Mouse (Mus musculus): ENCODE data around the gene Kansl1. TPM values are rescaled to one million over a fixed set of nuclear protein-coding genes. Genes with fewer than 3 reads are reported as not detected.
A peak's percentile ranks its signal among the peaks of the same experiment; 100 is the strongest.

The Kansl1 gene
- polyA plus RNA-seq, 1 experiment from 2014 or later, result 30.2 TPM

DNA sequence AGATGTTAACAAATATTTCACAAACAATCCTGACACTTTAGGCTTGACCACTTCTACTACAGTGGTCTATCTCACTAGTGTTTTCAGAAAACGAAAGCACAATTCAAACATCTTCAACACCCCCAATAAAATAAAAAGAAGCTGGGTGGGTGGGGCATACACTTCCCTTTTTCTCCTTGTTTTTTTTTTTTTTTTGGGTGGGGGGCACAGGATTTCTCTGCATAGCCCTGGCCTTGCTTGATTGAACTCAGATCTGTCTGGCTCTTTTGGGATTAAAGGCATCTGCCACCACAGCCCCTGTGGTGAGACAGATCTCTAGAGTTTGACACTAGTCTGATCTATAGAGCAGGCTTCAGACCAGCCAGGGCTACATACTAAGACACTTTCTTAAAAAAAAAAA, 106.0 kb downstream of the Kansl1 start:
- Histone ChIP-seq H3K27ac (ENCODE audit: low read depth, low read length) (no peak overlapping the region), H3K4me2 (ENCODE audit: low read depth, low read length) (no peak overlapping the region), H3K36me3 (ENCODE audit: control insufficient read depth, insufficient read depth, low read length) (no peaks in the 10 kb centered on the region), H3K27me3 (ENCODE audit: control insufficient read depth, insufficient read depth, low read length) (no peaks in the 10 kb centered on the region), H3K9ac (replicated peaks; ENCODE audit: low read depth, low read length) (no peak overlapping the region), H3K4me1 (ENCODE audit: control insufficient read depth, insufficient read depth, low read length) (no peaks in the 10 kb centered on the region), H3K4me3 (ENCODE audit: low read depth, low read length) (no peak overlapping the region), H3K9me3 (ENCODE audit: control insufficient read depth, low read length) (no peaks in the 10 kb centered on the region)
- no peak for ATAC-seq (ENCODE audit: low read depth)
- 92% methylated on average over 1 of the region's 1 CpGs for WGBS

- no peak overlapping the region for H3K4me2 ChIP-seq (ENCODE audit: low read depth, low read length)
- 57% methylated on average over 2 of the region's 2 CpGs for WGBS
- no peak overlapping the region for H3K9ac ChIP-seq (replicated peaks; ENCODE audit: low read depth, low read length)
- H3K9me3 ChIP-seq (ENCODE audit: control insufficient read depth, low read length), result no peaks in the 10 kb centered on the region
- H3K27me3 ChIP-seq (ENCODE audit: control insufficient read depth, insufficient read depth, low read length), result no peaks in the 10 kb centered on the region
- ATAC-seq (ENCODE audit: low read depth), result no peak
- peaks cover 2% of the 10 kb centered on the region; the same call in 1 of the 2 replicates for H3K36me3 ChIP-seq (ENCODE audit: control insufficient read depth, insufficient read depth, low read length)
- no peak overlapping the region for H3K27ac ChIP-seq (ENCODE audit: low read depth, low read length)
- no peak overlapping the region for H3K4me3 ChIP-seq (ENCODE audit: low read depth, low read length)
- H3K4me1 ChIP-seq (ENCODE audit: control insufficient read depth, insufficient read depth, low read length), result no peaks in the 10 kb centered on the region
Observed at GRCm38 (mm10) chr11:104361790-104362189, 106.9 kb downstream of the Kansl1 start.

DNA sequence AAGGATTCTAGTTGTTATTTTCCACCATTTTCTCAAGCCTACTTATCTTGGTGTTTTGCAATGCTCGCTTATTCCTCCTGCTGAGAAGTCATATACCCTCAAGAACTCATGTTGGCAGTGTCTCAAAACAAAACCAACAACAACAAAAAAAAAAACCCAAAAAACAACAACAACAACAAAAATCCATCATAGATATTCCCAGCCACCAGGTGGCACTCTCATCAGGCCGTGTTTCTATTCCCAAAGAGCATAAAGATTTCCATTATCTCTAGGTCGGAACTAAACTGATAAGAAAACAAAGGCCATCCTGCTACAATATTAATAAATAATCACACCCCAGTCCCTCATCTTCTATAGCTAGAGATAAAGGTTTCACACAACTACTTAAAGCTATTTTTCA, 121.7 kb downstream of the Kansl1 start:
- Histone ChIP-seq H3K36me3 (ENCODE audit: control insufficient read depth, insufficient read depth, low read length) (peaks cover 48% of the 10 kb centered on the region), H3K9ac (replicated peaks; ENCODE audit: low read depth, low read length) (no peak overlapping the region), H3K4me2 (ENCODE audit: low read depth, low read length) (no peak overlapping the region), H3K9me3 (ENCODE audit: control insufficient read depth, low read length) (no peaks in the 10 kb centered on the region), H3K27ac (ENCODE audit: low read depth, low read length) (no peak overlapping the region), H3K27me3 (ENCODE audit: control insufficient read depth, insufficient read depth, low read length) (no peaks in the 10 kb centered on the region), H3K4me3 (ENCODE audit: low read depth, low read length) (no peak overlapping the region), H3K4me1 (ENCODE audit: control insufficient read depth, insufficient read depth, low read length) (no peaks in the 10 kb centered on the region)
- WGBS, result 66% methylated on average over 3 of the region's 3 CpGs
- ATAC-seq (ENCODE audit: low read depth), result no peak

GRCm38 (mm10) chr11:104334946-104335345, 133.7 kb downstream of the Kansl1 start:
- H3K36me3 ChIP-seq (ENCODE audit: control insufficient read depth, insufficient read depth, low read length), result peaks cover 62% of the 10 kb centered on the region
- no peak overlapping the region for H3K4me3 ChIP-seq (ENCODE audit: low read depth, low read length)
- H3K27ac ChIP-seq (ENCODE audit: low read depth, low read length), result no peak overlapping the region
- no peak overlapping the region for H3K4me2 ChIP-seq (ENCODE audit: low read depth, low read length)
- no peak for ATAC-seq (ENCODE audit: low read depth)
- 90% methylated on average over 13 of the region's 13 CpGs for WGBS
- no peaks in the 10 kb centered on the region for H3K4me1 ChIP-seq (ENCODE audit: control insufficient read depth, insufficient read depth, low read length)
- no peaks in the 10 kb centered on the region for H3K9me3 ChIP-seq (ENCODE audit: control insufficient read depth, low read length)
- H3K9ac ChIP-seq (replicated peaks; ENCODE audit: low read depth, low read length), result no peak overlapping the region
- no peaks in the 10 kb centered on the region for H3K27me3 ChIP-seq (ENCODE audit: control insufficient read depth, insufficient read depth, low read length)

DNA sequence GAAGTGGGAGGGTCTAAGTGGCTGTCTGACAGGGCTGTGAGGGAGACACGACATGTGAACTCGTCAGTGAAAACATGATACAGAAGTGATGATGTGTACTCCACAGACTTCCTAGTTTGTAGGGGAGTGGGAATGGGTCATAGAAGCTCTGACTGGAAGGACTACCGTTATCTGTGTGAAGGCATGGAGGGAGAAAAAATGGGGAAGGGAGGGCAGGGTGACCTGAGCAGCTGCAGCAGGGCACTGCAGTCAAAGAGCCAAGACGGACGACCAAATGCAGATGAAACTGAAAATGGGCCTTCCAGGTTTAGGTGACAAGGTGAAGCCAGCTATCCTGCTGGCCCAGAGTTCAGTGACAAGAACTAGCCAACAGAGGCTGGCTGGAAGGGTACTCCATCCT, 134.5 kb downstream of the Kansl1 start:
- H3K27ac ChIP-seq (ENCODE audit: low read depth, low read length), result no peak overlapping the region
- peaks cover 64% of the 10 kb centered on the region for H3K36me3 ChIP-seq (ENCODE audit: control insufficient read depth, insufficient read depth, low read length)
- H3K9me3 ChIP-seq (ENCODE audit: control insufficient read depth, low read length), result no peaks in the 10 kb centered on the region
- no peak overlapping the region for H3K9ac ChIP-seq (replicated peaks; ENCODE audit: low read depth, low read length)
- no peak overlapping the region for H3K4me2 ChIP-seq (ENCODE audit: low read depth, low read length)
- no peaks in the 10 kb centered on the region for H3K27me3 ChIP-seq (ENCODE audit: control insufficient read depth, insufficient read depth, low read length)
- no peaks in the 10 kb centered on the region for H3K4me1 ChIP-seq (ENCODE audit: control insufficient read depth, insufficient read depth, low read length)
- no peak for ATAC-seq (ENCODE audit: low read depth)
- WGBS, result 76% methylated on average over 5 of the region's 5 CpGs
- H3K4me3 ChIP-seq (ENCODE audit: low read depth, low read length), result no peak overlapping the region

DNA sequence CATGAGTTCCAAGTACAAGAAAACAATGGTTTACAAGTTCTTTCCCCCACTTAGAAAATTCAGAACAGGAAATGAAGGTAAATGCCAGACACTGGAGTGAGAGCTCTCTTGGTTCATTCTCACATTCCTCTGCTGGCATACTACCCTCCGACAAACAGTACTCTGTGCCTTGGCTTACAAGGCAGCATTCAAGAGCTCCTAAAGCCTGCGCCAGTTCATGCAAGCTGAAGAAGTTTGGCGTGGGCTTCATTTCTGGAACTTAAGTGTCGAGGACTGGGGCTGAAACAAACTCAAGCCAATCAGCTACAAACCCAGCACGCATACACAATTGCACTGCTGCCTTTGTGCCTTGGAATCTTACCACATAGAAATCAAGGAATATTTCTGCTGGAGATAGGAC, 136.6 kb downstream of the Kansl1 start:
- WGBS, result 94% methylated on average over 5 of the region's 5 CpGs
- Histone ChIP-seq H3K4me1 (ENCODE audit: control insufficient read depth, insufficient read depth, low read length) (no peaks in the 10 kb centered on the region), H3K9ac (replicated peaks; ENCODE audit: low read depth, low read length) (no peak overlapping the region), H3K9me3 (ENCODE audit: control insufficient read depth, low read length) (no peaks in the 10 kb centered on the region), H3K36me3 (ENCODE audit: control insufficient read depth, insufficient read depth, low read length) (peaks cover 59% of the 10 kb centered on the region), H3K27me3 (ENCODE audit: control insufficient read depth, insufficient read depth, low read length) (no peaks in the 10 kb centered on the region), H3K27ac (ENCODE audit: low read depth, low read length) (peak overlapping the region; percentile 34; the same call in 1 of the 2 replicates), H3K4me2 (ENCODE audit: low read depth, low read length) (no peak overlapping the region), H3K4me3 (ENCODE audit: low read depth, low read length) (no peak overlapping the region)
- no peak for ATAC-seq (ENCODE audit: low read depth)

- Histone ChIP-seq H3K4me2 (ENCODE audit: low read depth, low read length) (no peak overlapping the region), H3K9ac (replicated peaks; ENCODE audit: low read depth, low read length) (no peak overlapping the region), H3K36me3 (ENCODE audit: control insufficient read depth, insufficient read depth, low read length) (peaks cover 53% of the 10 kb centered on the region), H3K27me3 (ENCODE audit: control insufficient read depth, insufficient read depth, low read length) (no peaks in the 10 kb centered on the region), H3K9me3 (ENCODE audit: control insufficient read depth, low read length) (no peaks in the 10 kb centered on the region), H3K4me1 (ENCODE audit: control insufficient read depth, insufficient read depth, low read length) (no peaks in the 10 kb centered on the region), H3K4me3 (ENCODE audit: low read depth, low read length) (no peak overlapping the region), H3K27ac (ENCODE audit: low read depth, low read length) (0 out of 2 replicates have a peak overlapping the region, but pooled peaks have one; percentile 16)
- no peak for ATAC-seq (ENCODE audit: low read depth)
- WGBS, result 79% methylated on average over 3 of the region's 3 CpGs
Observed at GRCm38 (mm10) chr11:104331208-104331607, 137.5 kb downstream of the Kansl1 start.

GRCm38 (mm10) chr11:104330151-104330550, 138.5 kb downstream of the Kansl1 start:
- 86% methylated on average over 4 of the region's 4 CpGs for WGBS
- Histone ChIP-seq H3K9ac (replicated peaks; ENCODE audit: low read depth, low read length) (no peak overlapping the region), H3K9me3 (ENCODE audit: control insufficient read depth, low read length) (no peaks in the 10 kb centered on the region), H3K27ac (ENCODE audit: low read depth, low read length) (no peak overlapping the region), H3K4me1 (ENCODE audit: control insufficient read depth, insufficient read depth, low read length) (no peaks in the 10 kb centered on the region), H3K36me3 (ENCODE audit: control insufficient read depth, insufficient read depth, low read length) (peaks cover 46% of the 10 kb centered on the region), H3K4me2 (ENCODE audit: low read depth, low read length) (no peak overlapping the region), H3K27me3 (ENCODE audit: control insufficient read depth, insufficient read depth, low read length) (no peaks in the 10 kb centered on the region), H3K4me3 (ENCODE audit: low read depth, low read length) (no peak overlapping the region)
- ATAC-seq (ENCODE audit: low read depth), result no peak

DNA sequence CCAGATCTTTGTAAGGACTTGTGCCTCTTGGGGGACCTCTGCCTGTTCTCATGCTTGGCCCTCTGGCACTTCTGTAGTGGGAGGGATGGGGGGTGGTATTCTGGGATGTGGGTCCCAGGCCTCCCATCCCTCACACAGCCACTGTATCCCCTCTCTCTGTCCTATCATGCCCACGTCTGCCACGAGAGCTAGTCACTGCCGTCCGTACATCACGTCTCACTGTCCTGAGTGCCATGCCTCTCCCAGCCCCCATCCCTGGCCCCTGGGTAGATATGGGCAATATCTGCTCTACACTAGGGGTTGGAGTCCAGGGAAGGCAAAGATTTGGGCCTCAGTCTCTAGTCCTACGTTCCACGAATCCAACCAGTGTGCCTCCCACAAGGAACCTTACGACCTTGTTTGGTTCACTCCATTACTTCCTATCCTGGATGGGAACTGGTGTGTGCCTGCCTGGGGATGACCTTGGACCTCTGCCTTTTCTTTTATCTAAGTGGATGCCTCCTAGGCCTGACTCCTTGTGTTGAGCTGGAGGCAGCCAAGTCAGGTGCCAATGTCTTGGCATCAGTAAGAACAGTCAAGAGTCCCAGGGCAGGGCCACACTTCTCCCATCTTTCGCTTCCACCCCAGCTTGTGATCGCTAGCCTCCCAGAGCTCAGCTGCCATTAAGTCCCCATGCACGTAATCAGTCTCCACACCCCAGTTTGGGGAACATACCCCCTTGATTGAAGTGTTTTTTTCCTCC, 139.3 kb downstream of the Kansl1 start:
- Histone ChIP-seq H3K4me2 (ENCODE audit: low read depth, low read length) (no peak overlapping the region), H3K4me1 (ENCODE audit: control insufficient read depth, insufficient read depth, low read length) (no peaks in the 10 kb centered on the region), H3K27me3 (ENCODE audit: control insufficient read depth, insufficient read depth, low read length) (no peaks in the 10 kb centered on the region), H3K27ac (ENCODE audit: low read depth, low read length) (no peak overlapping the region), H3K9me3 (ENCODE audit: control insufficient read depth, low read length) (no peaks in the 10 kb centered on the region), H3K9ac (replicated peaks; ENCODE audit: low read depth, low read length) (no peak overlapping the region), H3K36me3 (ENCODE audit: control insufficient read depth, insufficient read depth, low read length) (peaks cover 39% of the 10 kb centered on the region), H3K4me3 (ENCODE audit: low read depth, low read length) (no peak overlapping the region)
- ATAC-seq (ENCODE audit: low read depth), result no peak
- WGBS, result 85% methylated on average over 11 of the region's 11 CpGs

All from neural tube, embryonic 14.5 days (tissue).